Mouse (Mus musculus) intestine, embryonic 14.5 days (tissue): ENCODE data around the gene Gmeb1. TPM values are rescaled to one million over a fixed set of nuclear protein-coding genes. Genes with fewer than 3 reads are reported as not detected.
"Not testable (repeated sequence)": the region's sequence is repeated elsewhere in the genome, so short reads cannot be mapped to it uniquely, and the experiment has no call there.

Experiments
- ATAC-seq: fragments of 200-750 bp; cut with Nextera tagmentation; replicated peaks from 2 replicates; pipeline ENCODE4 v1.8.0; 2017; ENCODE audit warnings: low read depth, moderate number of reproducible peaks, moderate TSS enrichment, moderate library complexity; ENCODE audit not compliant: low FRiP score, low TSS enrichment
- DNase-seq: peaks from one replicate; pipeline ENCODE4 v3.0.0-alpha.2; 2018; ENCODE audit warnings: low spot score
- H3K27ac ChIP-seq: fragments of 300-500 bp; sonication (generic); 2 replicates; pipeline ENCODE4 v1.5.1; 2014; ENCODE audit warnings: low read depth, mild to moderate bottlenecking, control low read depth
- H3K27me3 ChIP-seq: fragments of 300-500 bp; sonication (generic); replicated peaks from 2 replicates; pipeline ENCODE4 v1.6.1; 2014; ENCODE audit warnings: low read length, control low read depth; ENCODE audit not compliant: control insufficient read depth, insufficient read depth
- H3K36me3 ChIP-seq: fragments of 300-500 bp; sonication (generic); 2 replicates; pipeline ENCODE4 v1.6.1; 2014; ENCODE audit warnings: low read length, control low read depth; ENCODE audit not compliant: control insufficient read depth, insufficient read depth
- H3K4me1 ChIP-seq: fragments of 300-500 bp; sonication (generic); replicated peaks from 2 replicates; pipeline ENCODE4 v1.6.1; 2014; ENCODE audit warnings: low read length, control low read depth, mixed read lengths; ENCODE audit not compliant: control insufficient read depth, insufficient read depth
- H3K4me2 ChIP-seq: fragments of 300-500 bp; sonication (generic); 2 replicates; pipeline ENCODE4 v1.6.1; 2014; ENCODE audit warnings: low read length
- H3K4me3 ChIP-seq: fragments of 300-500 bp; sonication (generic); 2 replicates; pipeline ENCODE4 v1.5.1; 2014; ENCODE audit warnings: low read depth, low read length, control low read depth, mixed read lengths
- H3K9ac ChIP-seq: fragments of 300-500 bp; sonication (generic); 2 replicates; pipeline ENCODE4 v1.6.1; 2014; ENCODE audit warnings: mild to moderate bottlenecking, low read length
- H3K9me3 ChIP-seq: fragments of 300-500 bp; sonication (generic); 2 replicates; pipeline ENCODE4 v1.6.1; 2016; ENCODE audit warnings: low read length, control low read depth; ENCODE audit not compliant: control insufficient read depth
- WGBS: fragments of 180-500 bp; shearing (Covaris S2); extraction: QIAGEN DNeasy Blood & Tissue Kit; methylation state at CpG from one replicate; pipeline ENCODE4 v1.1.7; 2014; 5-methylcytosine and 5-hydroxymethylcytosine counted together
- polyA plus RNA-seq: library from polyadenylated mRNA; unstranded; fragments of >200 nt; fragmentation: Nextera tagmentation; extraction: Ambion mirVana; gene quantifications from 2 replicates; pipeline ENCODE4 v1.2.1, GENCODE M21; 2014

The Gmeb1 gene
- polyA plus RNA-seq, 1 experiment from 2014 or later, result 31.6 TPM

GRCm38 (mm10) chr4:132230422-132230821 is 31.0 kb downstream of the Gmeb1 start:
- Histone ChIP-seq H3K4me2 (no peak overlapping the region), H3K27me3 (no peaks in the 10 kb centered on the region), H3K4me3 (no peak overlapping the region), H3K27ac (no peak overlapping the region), H3K9ac (no peak overlapping the region), H3K4me1 (no peaks in the 10 kb centered on the region), H3K9me3 (no peaks in the 10 kb centered on the region), H3K36me3 (peaks cover 96% of the 10 kb centered on the region)
- ATAC-seq (no peak), DNase-seq (no peak)
- WGBS, result 95% methylated on average over 5 of the region's 5 CpGs

GRCm38 (mm10) chr4:132222001-132222400 is 39.4 kb downstream of the Gmeb1 start:
- H3K36me3 ChIP-seq, result peaks cover 46% of the 10 kb centered on the region
- H3K27ac ChIP-seq, DNase-seq, H3K4me2 ChIP-seq, H3K27me3 ChIP-seq, H3K4me1 ChIP-seq, H3K9me3 ChIP-seq, H3K4me3 ChIP-seq, H3K9ac ChIP-seq, ATAC-seq: not testable (repeated sequence)
- 88% methylated on average over 4 of the region's 5 CpGs for WGBS

GRCm38 (mm10) chr4:132218439-132218838 is 43.0 kb downstream of the Gmeb1 start:
- 76% methylated on average over 6 of the region's 6 CpGs for WGBS
- H3K36me3 ChIP-seq, result peaks cover 15% of the 10 kb centered on the region
- not testable (repeated sequence) for H3K4me1 ChIP-seq, H3K4me3 ChIP-seq, ATAC-seq, H3K4me2 ChIP-seq, H3K9me3 ChIP-seq, DNase-seq, H3K27me3 ChIP-seq, H3K27ac ChIP-seq, H3K9ac ChIP-seq

GRCm38 (mm10) chr4:132217781-132218180 is 43.6 kb downstream of the Gmeb1 start:
- H3K9ac ChIP-seq, result no peak overlapping the region
- H3K4me1 ChIP-seq, result no peaks in the 10 kb centered on the region
- ATAC-seq (no peak), DNase-seq (no peak)
- H3K9me3 ChIP-seq, result no peaks in the 10 kb centered on the region
- 78% methylated on average over 2 of the region's 2 CpGs for WGBS
- H3K4me3 ChIP-seq, result no peak overlapping the region
- H3K27me3 ChIP-seq, result no peaks in the 10 kb centered on the region
- no peak overlapping the region for H3K4me2 ChIP-seq
- H3K36me3 ChIP-seq, result peaks cover 8% of the 10 kb centered on the region
- no peak overlapping the region for H3K27ac ChIP-seq

- Histone ChIP-seq H3K4me2 (no peak overlapping the region), H3K27me3 (no peaks in the 10 kb centered on the region)
- no peak for ATAC-seq
These were observed 44.8 kb downstream of the Gmeb1 start for GRCm38 (mm10) chr4:132216602-132217001.

GRCm38 (mm10) chr4:132214847-132215246 is 46.6 kb downstream of the Gmeb1 start:
- Histone ChIP-seq H3K9me3 (no peaks in the 10 kb centered on the region), H3K36me3 (peaks cover 5% of the 10 kb centered on the region), H3K27ac (no peak overlapping the region), H3K9ac (no peak overlapping the region), H3K4me2 (no peak overlapping the region), H3K4me1 (peaks cover 8% of the 10 kb centered on the region), H3K27me3 (no peaks in the 10 kb centered on the region), H3K4me3 (no peak overlapping the region)
- ATAC-seq (no peak), DNase-seq (no peak)
- 58% methylated on average over 4 of the region's 4 CpGs for WGBS

More at GRCm38 (mm10) chr4:132216602-132217001, 44.8 kb downstream of the Gmeb1 start:
- H3K9me3 ChIP-seq, result no peaks in the 10 kb centered on the region
- WGBS, result 84% methylated on average over 1 of the region's 1 CpGs
- no peaks in the 10 kb centered on the region for H3K4me1 ChIP-seq
- no peak overlapping the region for H3K9ac ChIP-seq
- DNase-seq, result no peak
- H3K4me3 ChIP-seq, result no peak overlapping the region
- no peaks in the 10 kb centered on the region for H3K36me3 ChIP-seq
- H3K27ac ChIP-seq, result no peak overlapping the region

GRCm38 (mm10) chr4:132211953-132212734 is 49.3 kb downstream of the Gmeb1 start, which contains the start of gene Ythdf2:
Gene Ythdf2, minus strand, starts transcription at chr4:132212303.
- Histone ChIP-seq H3K27me3 (no peaks in the 10 kb centered on the region), H3K4me1 (peaks cover 18% of the 10 kb centered on the region), H3K27ac (peak within 1 kb of the TSS; percentile 93), H3K9me3 (no peaks in the 10 kb centered on the region), H3K4me2 (peak within 1 kb of the TSS; percentile 91), H3K4me3 (peak within 1 kb of the TSS; percentile 64), H3K9ac (peak within 1 kb of the TSS; percentile 98), H3K36me3 (peaks cover 26% of the 10 kb centered on the region)
- DNase-seq (peak; percentile 97), ATAC-seq (peak; percentile 94)
- WGBS, result 2% methylated on average over 69 of the region's 78 CpGs

- DNase-seq, result peak; percentile 76
- H3K9me3 ChIP-seq, result no peaks in the 10 kb centered on the region
- H3K4me2 ChIP-seq, result peak overlapping the region; percentile 91
- peaks cover 33% of the 10 kb centered on the region for H3K36me3 ChIP-seq
- H3K4me3 ChIP-seq, result peak overlapping the region; percentile 64
- ATAC-seq, result peak; percentile 80
- peak overlapping the region; percentile 98 for H3K9ac ChIP-seq
- under 1% methylated on average over 75 of the region's 89 CpGs for WGBS
- peak overlapping the region; percentile 93 for H3K27ac ChIP-seq
- peaks cover 18% of the 10 kb centered on the region for H3K4me1 ChIP-seq
- no peaks in the 10 kb centered on the region for H3K27me3 ChIP-seq
These were observed 50.1 kb downstream of the Gmeb1 start for GRCm38 (mm10) chr4:132211091-132211942.
